Mouse (Mus musculus): ENCODE results near the gene Kat5. TPM values are rescaled to one million over a fixed set of nuclear protein-coding genes. Genes with fewer than 3 reads are reported as not detected.

Gene Kat5
- total and polyA plus RNA-seq, 3 experiments = 54.5 to 67.6 TPM; not detected in 1

DNA sequence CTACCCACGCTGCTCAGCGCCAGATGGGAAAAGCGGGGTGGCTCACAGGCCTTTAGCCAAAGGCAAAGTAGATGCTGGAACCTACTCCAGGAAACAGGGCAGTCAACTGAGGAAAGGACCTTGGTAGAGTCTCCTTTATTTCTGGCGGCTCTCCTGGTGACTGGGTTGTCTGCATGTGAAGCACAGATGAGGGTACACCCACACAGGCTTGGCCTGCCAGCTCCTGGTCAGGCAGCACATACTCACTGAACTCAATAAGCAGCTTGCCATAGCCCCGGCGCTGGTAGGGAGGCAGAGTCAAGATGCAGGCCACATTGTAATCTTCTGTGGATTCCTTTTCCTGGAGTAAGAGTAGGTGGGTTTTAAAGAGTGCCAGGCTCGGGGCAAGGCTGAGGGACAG is 4.9 kb downstream of the Kat5 start:
- H3K36me3 ChIP-seq (ENCODE audit: control insufficient read depth in 1 of 2, insufficient read depth in 2 of 2, low read length in 2 of 2) = peaks cover 0 to 8% of the 10 kb centered on the region in 2 experiments; a peak in 2 of 4 replicates
- H3K27ac ChIP-seq (ENCODE audit: control insufficient read depth, low read depth, low read length) = no peak overlapping the region
- no peaks in the 10 kb centered on the region for H3K27me3 ChIP-seq (ENCODE audit: control insufficient read depth in 1 of 2, insufficient read depth in 2 of 2, low read length in 2 of 2)
- H3K4me1 ChIP-seq (ENCODE audit: control insufficient read depth in 1 of 2, insufficient read depth in 2 of 2, low read length in 2 of 2) = peaks cover 0 to 13% of the 10 kb centered on the region in 2 experiments; a peak in 3 of 4 replicates
- TF ChIP-seq E2F4 (IDR thresholded peaks at IDR 0.05; ENCODE audit: borderline replicate concordance, low read depth, low read length) (no peak), EP300 (IDR thresholded peaks at IDR 0.05; ENCODE audit: low read depth in 1 of 2, low read length in 2 of 2) (no peak), NELFE (IDR thresholded peaks at IDR 0.05; ENCODE audit: low read depth, low read length) (no peak), CHD1 (IDR thresholded peaks at IDR 0.05; ENCODE audit: low read depth, low read length) (no peak), SIN3A (IDR thresholded peaks at IDR 0.05; ENCODE audit: low read length) (no peak), ELF1 (IDR thresholded peaks at IDR 0.05; ENCODE audit: low read depth, low read length) (no peak), KAT2A (conservative IDR thresholded peaks at IDR 0.05; ENCODE audit: low read depth, low read length) (no peak), USF2 (IDR thresholded peaks at IDR 0.05; ENCODE audit: borderline replicate concordance in 1 of 2, insufficient read depth in 1 of 2, low read depth in 1 of 2, low read length in 2 of 2) (no peak), MAFK (IDR thresholded peaks at IDR 0.05; ENCODE audit: borderline replicate concordance, low read depth, low read length) (no peak), ZKSCAN1 (IDR thresholded peaks at IDR 0.05; ENCODE audit: low read depth, low read length) (no peak), ZMIZ1 (IDR thresholded peaks at IDR 0.05; ENCODE audit: low read depth, low read length) (no peak), ETS1 (IDR thresholded peaks at IDR 0.05; ENCODE audit: low read depth, low read length) (no peak), MYC (IDR thresholded peaks at IDR 0.05; ENCODE audit: low read depth, low read length) (no peak), TCF12 (IDR thresholded peaks at IDR 0.05; ENCODE audit: low read depth, low read length) (no peak), TBP (IDR thresholded peaks at IDR 0.05; ENCODE audit: low read depth, low read length) (no peak), MEF2A (IDR thresholded peaks at IDR 0.05; ENCODE audit: extremely low read depth, insufficient replicate concordance, low read depth, low read length, poor library complexity, severe bottlenecking) (no peak)
- H3K79me2 ChIP-seq (ENCODE audit: control insufficient read depth, insufficient read depth, low read length, poor library complexity) = peaks cover 18% of the 10 kb centered on the region
- DNase-seq (ENCODE audit: low read depth, low spot score) = no peak
- no peak overlapping the region for H3K9ac ChIP-seq (ENCODE audit: control insufficient read depth, low read depth, low read length, poor library complexity, severe bottlenecking)
- H3K9me3 ChIP-seq (replicated peaks; ENCODE audit: insufficient read depth, low read length) = no peaks in the 10 kb centered on the region
- H3K4me3 ChIP-seq (ENCODE audit: control insufficient read depth in 1 of 2, insufficient read depth in 1 of 2, low read depth in 2 of 2, low read length in 2 of 2) = no peak overlapping the region

GRCm38 (mm10) chr19:5603664-5604063 is 6.4 kb downstream of the Kat5 start:
- no peak overlapping the region for H3K4me3 ChIP-seq (ENCODE audit: control insufficient read depth in 1 of 2, insufficient read depth in 1 of 2, low read depth in 2 of 2, low read length in 2 of 2)
- no peaks in the 10 kb centered on the region for H3K9me3 ChIP-seq (replicated peaks; ENCODE audit: insufficient read depth, low read length)
- DNase-seq (ENCODE audit: low read depth, low spot score) = peak; percentile 47
- peaks cover 0 to 9% of the 10 kb centered on the region in 2 experiments; a peak in 3 of 4 replicates for H3K4me1 ChIP-seq (ENCODE audit: control insufficient read depth in 1 of 2, insufficient read depth in 2 of 2, low read length in 2 of 2)
- H3K9ac ChIP-seq (ENCODE audit: control insufficient read depth, low read depth, low read length, poor library complexity, severe bottlenecking) = no peak overlapping the region
- peaks cover 12% of the 10 kb centered on the region for H3K79me2 ChIP-seq (ENCODE audit: control insufficient read depth, insufficient read depth, low read length, poor library complexity)
- no peaks in the 10 kb centered on the region for H3K27me3 ChIP-seq (ENCODE audit: control insufficient read depth in 1 of 2, insufficient read depth in 2 of 2, low read length in 2 of 2)
- H3K36me3 ChIP-seq (ENCODE audit: control insufficient read depth in 1 of 2, insufficient read depth in 2 of 2, low read length in 2 of 2) = peaks cover 0 to 5% of the 10 kb centered on the region in 2 experiments; a peak in 2 of 4 replicates
- TF ChIP-seq HCFC1 (IDR thresholded peaks at IDR 0.05; ENCODE audit: low read depth, low read length) = no peak
- TF ChIP-seq POLR2AphosphoS2 (IDR thresholded peaks at IDR 0.05; ENCODE audit: low read length) = peak; percentile 70
- H3K27ac ChIP-seq (ENCODE audit: control insufficient read depth, low read depth, low read length) = no peak overlapping the region

Measured in MEL (cell line).